Mouse (Mus musculus): Measurements from ENCODE around the gene Otoa.

- TF ChIP-seq POLR2A (IDR thresholded peaks at IDR 0.05; ENCODE audit: control insufficient read depth, extremely low read depth, insufficient read depth, low read length, poor library complexity) (no peak), CTCF (IDR thresholded peaks at IDR 0.05; ENCODE audit: borderline replicate concordance, control insufficient read depth, extremely low read depth, insufficient read depth, low read length, poor library complexity) (no peak)
These were observed 6.5 kb upstream of the Otoa start for GRCm38 (mm10) chr7:121074801-121075400.
